Mouse (Mus musculus): ENCODE measurements at regions not wholly inside any gene's neighbourhood (a gene's known extent, or its start where the extent isn't known, plus 50 kb on each side); places are given as distances from the start of the nearest gene placed in this dataset.
A peak's percentile ranks its signal among the peaks of the same experiment; 100 is the strongest.

DNA sequence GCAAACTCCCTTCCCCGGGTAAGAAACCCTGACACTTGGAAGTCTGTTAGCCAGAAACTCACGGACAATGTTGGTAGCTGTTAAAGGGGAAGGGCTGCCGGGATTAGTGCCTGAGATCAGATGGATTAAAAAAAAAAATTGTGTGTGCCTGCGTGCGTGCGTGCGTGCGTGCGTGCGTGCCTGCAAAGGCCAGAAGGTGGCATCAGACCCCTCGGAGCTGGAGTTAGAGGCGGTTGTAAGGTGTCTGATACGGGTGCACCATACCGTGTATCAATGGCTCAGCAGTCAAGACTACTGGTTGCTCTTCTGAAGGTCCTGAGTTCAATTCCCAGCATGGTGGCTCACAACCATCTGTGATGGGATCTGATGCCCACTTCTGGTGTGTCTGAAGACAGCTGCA lies 59.0 kb upstream of the Ccdc167 start:
- DNase-seq = no peak

DNA sequence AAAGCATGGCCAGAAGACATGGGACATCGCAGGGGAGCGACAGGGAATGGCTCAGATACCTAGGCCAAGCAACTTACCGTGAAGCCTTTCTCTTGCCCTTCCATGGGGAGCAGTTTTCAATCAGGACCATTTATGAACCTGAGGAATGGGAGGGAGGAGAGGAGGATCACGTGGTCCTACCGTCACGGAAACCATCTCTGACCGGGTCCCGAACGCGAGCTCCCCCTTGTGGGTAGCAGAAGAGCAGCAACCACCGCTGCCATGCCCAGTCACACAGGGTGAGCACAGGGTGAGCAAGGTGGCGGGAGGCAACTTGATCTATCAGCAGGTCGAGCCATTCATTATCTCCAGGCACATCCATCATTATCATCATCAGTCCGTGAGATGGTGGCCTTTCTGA lies 56.5 kb upstream of the Ccdc167 start:
- peak; percentile 88 for DNase-seq

DNA sequence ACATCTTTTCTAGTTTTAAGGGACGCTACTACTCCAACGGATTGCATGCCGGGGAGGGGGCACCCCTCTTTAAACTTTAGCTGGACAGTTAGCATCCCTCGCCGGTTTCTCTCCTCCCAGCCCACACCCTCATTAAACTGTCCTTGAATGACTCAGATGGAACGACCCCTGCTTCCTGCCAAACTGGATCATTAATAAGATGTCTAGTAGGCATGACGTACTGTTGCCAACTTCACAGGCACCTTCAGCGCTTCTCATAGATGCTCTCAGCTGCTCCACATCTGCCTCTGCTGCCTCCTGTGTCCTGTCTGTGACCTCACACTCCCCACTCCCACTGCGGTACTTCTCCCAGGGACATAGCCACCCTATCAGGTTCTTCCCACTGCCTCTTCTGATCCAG lies 54.1 kb upstream of the Ccdc167 start:
- no peak for DNase-seq

DNA sequence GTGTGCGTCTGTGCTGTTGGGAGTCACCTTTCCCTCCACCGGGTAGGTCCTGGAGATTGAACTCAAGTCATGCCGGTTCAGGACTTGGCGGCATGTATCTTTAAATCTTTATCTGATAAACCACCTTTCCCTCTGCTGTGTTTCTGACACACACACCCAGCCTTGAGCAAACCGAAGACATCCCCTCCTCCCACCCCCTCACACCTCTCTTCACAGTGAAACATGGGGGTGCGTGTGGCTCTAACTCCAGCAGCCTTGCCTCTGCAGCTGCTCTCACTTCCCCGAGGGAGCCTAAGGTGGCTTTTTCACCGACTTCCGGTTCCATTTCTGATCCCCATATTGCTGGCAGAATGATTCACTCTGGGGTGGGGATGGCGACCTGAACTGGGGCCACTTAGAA lies 52.8 kb upstream of the Ccdc167 start:
- no peak for DNase-seq

DNA sequence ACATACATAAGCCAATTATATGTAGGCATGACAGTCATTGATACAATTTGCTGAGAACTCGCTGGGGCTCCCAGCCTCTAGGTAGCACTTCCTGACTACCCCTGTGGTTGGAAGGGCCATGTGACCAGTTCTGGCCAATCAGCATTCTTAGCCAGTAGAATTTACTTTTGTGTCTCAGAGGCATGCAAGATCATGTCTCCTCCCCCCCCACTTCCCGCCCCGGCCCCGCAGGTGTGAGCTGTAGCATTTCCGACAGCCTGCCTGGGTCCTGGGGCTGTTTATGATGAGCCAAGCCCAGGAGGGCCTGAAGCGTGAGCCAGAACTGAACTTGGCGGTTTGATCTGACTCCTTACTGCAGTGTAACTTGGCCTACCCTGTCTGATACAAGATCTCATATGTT lies 52.3 kb upstream of the Ccdc167 start:
- DNase-seq = no peak

DNA sequence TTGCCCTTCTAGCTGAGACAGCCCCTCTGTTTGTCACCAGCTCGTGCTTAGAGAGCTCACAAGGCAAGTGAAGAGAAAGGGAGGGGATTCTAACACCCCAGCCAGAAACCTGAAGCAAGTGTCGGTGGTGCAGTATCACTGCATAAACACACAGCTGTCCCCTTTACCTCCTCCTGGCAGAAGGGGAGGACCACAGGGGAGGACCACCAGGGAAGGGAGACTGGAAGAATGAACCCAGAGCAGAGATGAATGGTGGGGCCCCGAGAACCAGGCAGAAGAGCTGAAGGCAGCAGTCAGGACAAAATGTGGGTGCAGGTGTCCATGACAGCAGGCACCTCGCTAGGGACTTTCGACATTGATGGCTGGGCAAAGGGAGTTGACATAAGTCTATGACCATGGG lies 51.8 kb upstream of the Ccdc167 start:
- DNase-seq = no peak

Data from adrenal gland, postnatal 14 days (tissue).